Mouse (Mus musculus): Measurements from ENCODE around the gene Erp44. TPM values are rescaled to one million over a fixed set of nuclear protein-coding genes. Genes with fewer than 3 reads are reported as not detected.

Erp44 gene
- polyA plus RNA-seq, 1 experiment from 2014 or later = 49.1 TPM

- 83% methylated on average over 5 of the region's 5 CpGs for WGBS
- no peak overlapping the region for H3K9ac ChIP-seq (ENCODE audit: low read length)
- no peak for ATAC-seq (ENCODE audit: insufficient number of reproducible peaks, insufficient read depth, low FRiP score, low read depth)
- H3K9me3 ChIP-seq (ENCODE audit: control insufficient read depth, low read length) = no peaks in the 10 kb centered on the region
- H3K4me2 ChIP-seq (ENCODE audit: low read length) = no peak overlapping the region
- H3K36me3 ChIP-seq (ENCODE audit: control insufficient read depth, insufficient read depth, low read length) = peaks cover 5% of the 10 kb centered on the region; the same call in 1 of the 2 replicates
- H3K27me3 ChIP-seq (ENCODE audit: control insufficient read depth, insufficient read depth, low read length) = no peaks in the 10 kb centered on the region
- no peak overlapping the region for H3K4me3 ChIP-seq (ENCODE audit: control insufficient read depth in 1 of 2, insufficient read depth in 1 of 2, low read depth in 1 of 2, low read length in 2 of 2)
- no peaks in the 10 kb centered on the region for H3K4me1 ChIP-seq (ENCODE audit: control insufficient read depth in 2 of 2, insufficient read depth in 2 of 2, low read length in 2 of 2)
- H3K27ac ChIP-seq (replicated peaks in 1 of 2; ENCODE audit: control insufficient read depth in 1 of 2, insufficient read depth in 1 of 2, low read depth in 2 of 2, low read length in 2 of 2) = no peak overlapping the region
Observed at GRCm38 (mm10) chr4:48287086-48287757, 7.9 kb upstream of the Erp44 start.

GRCm38 (mm10) chr4:48281121-48281520 lies 1.8 kb upstream of the Erp44 start:
- H3K4me3 ChIP-seq (ENCODE audit: control insufficient read depth in 1 of 2, insufficient read depth in 1 of 2, low read depth in 1 of 2, low read length in 2 of 2) = no peak overlapping the region
- H3K27ac ChIP-seq (replicated peaks in 1 of 2; ENCODE audit: control insufficient read depth in 1 of 2, insufficient read depth in 1 of 2, low read depth in 2 of 2, low read length in 2 of 2) = no peak overlapping the region
- no peak for ATAC-seq (ENCODE audit: insufficient number of reproducible peaks, insufficient read depth, low FRiP score, low read depth)
- H3K4me2 ChIP-seq (ENCODE audit: low read length) = no peak overlapping the region
- peaks cover 5% of the 10 kb centered on the region; the same call in 1 of the 2 replicates for H3K36me3 ChIP-seq (ENCODE audit: control insufficient read depth, insufficient read depth, low read length)
- 89% methylated on average over 1 of the region's 1 CpGs for WGBS
- no peaks in the 10 kb centered on the region for H3K9me3 ChIP-seq (ENCODE audit: control insufficient read depth, low read length)
- peaks cover 0 to 10% of the 10 kb centered on the region in 2 experiments; a peak in 3 of 4 replicates for H3K4me1 ChIP-seq (ENCODE audit: control insufficient read depth in 2 of 2, insufficient read depth in 2 of 2, low read length in 2 of 2)
- H3K27me3 ChIP-seq (ENCODE audit: control insufficient read depth, insufficient read depth, low read length) = no peaks in the 10 kb centered on the region
- H3K9ac ChIP-seq (ENCODE audit: low read length) = no peak overlapping the region

GRCm38 (mm10) chr4:48278757-48279497 lies 431 bp downstream of the Erp44 start:
- H3K27me3 ChIP-seq (ENCODE audit: control insufficient read depth, insufficient read depth, low read length) = no peaks in the 10 kb centered on the region
- H3K27ac ChIP-seq (replicated peaks in 1 of 2; ENCODE audit: control insufficient read depth in 1 of 2, insufficient read depth in 1 of 2, low read depth in 2 of 2, low read length in 2 of 2) = peak overlapping the region; percentile 51 to 66
- WGBS = 0% methylated on average over 34 of the region's 34 CpGs
- peaks cover 0 to 10% of the 10 kb centered on the region in 2 experiments; a peak in 3 of 4 replicates for H3K4me1 ChIP-seq (ENCODE audit: control insufficient read depth in 2 of 2, insufficient read depth in 2 of 2, low read length in 2 of 2)
- peaks cover 5% of the 10 kb centered on the region; the same call in 1 of the 2 replicates for H3K36me3 ChIP-seq (ENCODE audit: control insufficient read depth, insufficient read depth, low read length)
- H3K9ac ChIP-seq (ENCODE audit: low read length) = peak overlapping the region; percentile 89
- peak overlapping the region; percentile 89 to 95 for H3K4me3 ChIP-seq (ENCODE audit: control insufficient read depth in 1 of 2, insufficient read depth in 1 of 2, low read depth in 1 of 2, low read length in 2 of 2)
- H3K9me3 ChIP-seq (ENCODE audit: control insufficient read depth, low read length) = no peaks in the 10 kb centered on the region
- ATAC-seq (ENCODE audit: insufficient number of reproducible peaks, insufficient read depth, low FRiP score, low read depth) = peak; percentile 13
- peak overlapping the region; percentile 84 for H3K4me2 ChIP-seq (ENCODE audit: low read length)

GRCm38 (mm10) chr4:48277011-48277410 lies 2.3 kb downstream of the Erp44 start:
- no peaks in the 10 kb centered on the region for H3K27me3 ChIP-seq (ENCODE audit: control insufficient read depth, insufficient read depth, low read length)
- WGBS = 79% methylated on average over 3 of the region's 3 CpGs
- H3K4me2 ChIP-seq (ENCODE audit: low read length) = no peak overlapping the region
- H3K36me3 ChIP-seq (ENCODE audit: control insufficient read depth, insufficient read depth, low read length) = no peaks in the 10 kb centered on the region
- peaks cover 0 to 10% of the 10 kb centered on the region in 2 experiments; a peak in 3 of 4 replicates for H3K4me1 ChIP-seq (ENCODE audit: control insufficient read depth in 2 of 2, insufficient read depth in 2 of 2, low read length in 2 of 2)
- ATAC-seq (ENCODE audit: insufficient number of reproducible peaks, insufficient read depth, low FRiP score, low read depth) = no peak
- no peak overlapping the region for H3K27ac ChIP-seq (replicated peaks in 1 of 2; ENCODE audit: control insufficient read depth in 1 of 2, insufficient read depth in 1 of 2, low read depth in 2 of 2, low read length in 2 of 2)
- H3K4me3 ChIP-seq (ENCODE audit: control insufficient read depth in 1 of 2, insufficient read depth in 1 of 2, low read depth in 1 of 2, low read length in 2 of 2) = no peak overlapping the region
- no peaks in the 10 kb centered on the region for H3K9me3 ChIP-seq (ENCODE audit: control insufficient read depth, low read length)
- H3K9ac ChIP-seq (ENCODE audit: low read length) = no peak overlapping the region

GRCm38 (mm10) chr4:48275736-48276135 lies 3.6 kb downstream of the Erp44 start:
- Histone ChIP-seq H3K4me3 (ENCODE audit: control insufficient read depth in 1 of 2, insufficient read depth in 1 of 2, low read depth in 1 of 2, low read length in 2 of 2) (no peak overlapping the region), H3K9ac (ENCODE audit: low read length) (no peak overlapping the region), H3K4me2 (ENCODE audit: low read length) (no peak overlapping the region), H3K27ac (replicated peaks in 1 of 2; ENCODE audit: control insufficient read depth in 1 of 2, insufficient read depth in 1 of 2, low read depth in 2 of 2, low read length in 2 of 2) (no peak overlapping the region), H3K36me3 (ENCODE audit: control insufficient read depth, insufficient read depth, low read length) (no peaks in the 10 kb centered on the region), H3K4me1 (ENCODE audit: control insufficient read depth in 2 of 2, insufficient read depth in 2 of 2, low read length in 2 of 2) (peaks cover 0 to 14% of the 10 kb centered on the region in 2 experiments; a peak in 3 of 4 replicates), H3K9me3 (ENCODE audit: control insufficient read depth, low read length) (no peaks in the 10 kb centered on the region), H3K27me3 (ENCODE audit: control insufficient read depth, insufficient read depth, low read length) (no peaks in the 10 kb centered on the region)
- WGBS = 77% methylated on average over 3 of the region's 3 CpGs
- no peak for ATAC-seq (ENCODE audit: insufficient number of reproducible peaks, insufficient read depth, low FRiP score, low read depth)

GRCm38 (mm10) chr4:48273119-48273829 lies 6.1 kb downstream of the Erp44 start:
- 92% methylated on average over 7 of the region's 7 CpGs for WGBS
- ATAC-seq (ENCODE audit: insufficient number of reproducible peaks, insufficient read depth, low FRiP score, low read depth) = no peak
- no peak overlapping the region for H3K4me2 ChIP-seq (ENCODE audit: low read length)
- no peaks in the 10 kb centered on the region for H3K27me3 ChIP-seq (ENCODE audit: control insufficient read depth, insufficient read depth, low read length)
- H3K4me3 ChIP-seq (ENCODE audit: control insufficient read depth in 1 of 2, insufficient read depth in 1 of 2, low read depth in 1 of 2, low read length in 2 of 2) = no peak overlapping the region
- no peaks in the 10 kb centered on the region for H3K9me3 ChIP-seq (ENCODE audit: control insufficient read depth, low read length)
- no peak overlapping the region for H3K9ac ChIP-seq (ENCODE audit: low read length)
- no peak overlapping the region for H3K27ac ChIP-seq (replicated peaks in 1 of 2; ENCODE audit: control insufficient read depth in 1 of 2, insufficient read depth in 1 of 2, low read depth in 2 of 2, low read length in 2 of 2)
- H3K36me3 ChIP-seq (ENCODE audit: control insufficient read depth, insufficient read depth, low read length) = no peaks in the 10 kb centered on the region
- H3K4me1 ChIP-seq (ENCODE audit: control insufficient read depth in 2 of 2, insufficient read depth in 2 of 2, low read length in 2 of 2) = peaks cover 0 to 6% of the 10 kb centered on the region in 2 experiments; a peak in 1 of 4 replicates

- Histone ChIP-seq H3K9ac (ENCODE audit: low read length) (no peak overlapping the region; the same call in 1 of the 2 replicates), H3K36me3 (ENCODE audit: control insufficient read depth, insufficient read depth, low read length) (no peaks in the 10 kb centered on the region), H3K9me3 (ENCODE audit: control insufficient read depth, low read length) (no peaks in the 10 kb centered on the region), H3K27me3 (ENCODE audit: control insufficient read depth, insufficient read depth, low read length) (no peaks in the 10 kb centered on the region), H3K4me2 (ENCODE audit: low read length) (peak overlapping the region; percentile 45), H3K27ac (replicated peaks in 1 of 2; ENCODE audit: control insufficient read depth in 1 of 2, insufficient read depth in 1 of 2, low read depth in 2 of 2, low read length in 2 of 2) (0 out of 4 replicates have a peak overlapping the region, but pooled peaks of 1 of the 2 experiments have one; percentile 24), H3K4me1 (ENCODE audit: control insufficient read depth in 2 of 2, insufficient read depth in 2 of 2, low read length in 2 of 2) (peaks cover 0 to 7% of the 10 kb centered on the region in 2 experiments; a peak in 1 of 4 replicates), H3K4me3 (ENCODE audit: control insufficient read depth in 1 of 2, insufficient read depth in 1 of 2, low read depth in 1 of 2, low read length in 2 of 2) (no peak overlapping the region)
- no peak for ATAC-seq (ENCODE audit: insufficient number of reproducible peaks, insufficient read depth, low FRiP score, low read depth)
- 26% methylated on average over 5 of the region's 5 CpGs for WGBS
Observed at GRCm38 (mm10) chr4:48271838-48272237, 7.5 kb downstream of the Erp44 start.
